Mouse (Mus musculus) heart, adult 18-20 months (tissue): ENCODE measurements around the gene Sdhaf3. TPM values are rescaled to one million over a fixed set of nuclear protein-coding genes. Genes with fewer than 3 reads are reported as not detected.
"Not testable (repeated sequence)": the region's sequence is repeated elsewhere in the genome, so short reads cannot be mapped to it uniquely, and the experiment has no call there.

Source experiments
- DNase-seq, 2 experiments: peaks; one replicate each; pipeline ENCODE4 v3.0.0; 2021 to 2022; ENCODE audit warnings: mixed read lengths in 1 of 2
- long read RNA-seq, 2 experiments: library from polyadenylated mRNA; stranded (forward); transcript quantifications; one replicate each; pipeline ENCODE4 v2.0.0; 2021
- total RNA-seq, 2 experiments: library from RNA; stranded (reverse); gene quantifications; 2 replicates each; pipeline ENCODE4 v1.2.3; 2021

Gene Sdhaf3
- 1 to 10 TPM; 4.6 to 4.7 TPM for total RNA-seq
- long read RNA-seq, experiment 1, full-length matches to known transcripts, result 23 of 24 reads
- long read RNA-seq, experiment 1, partial matches to known transcripts, result 0 of 24 reads
- long read RNA-seq, experiment 1, other reads (novel, unspliced or antisense), result 1 of 24 reads
- long read RNA-seq, experiment 2, full-length matches to known transcripts, result 12 of 12 reads
- long read RNA-seq, experiment 2, partial matches to known transcripts, result 0 of 12 reads
- long read RNA-seq, experiment 2, other reads (novel, unspliced or antisense), result 0 of 12 reads

- DNase-seq, result peak; percentile 97 to 98
These were observed at the start of gene Sdhaf3 for GRCm38 (mm10) chr6:6955764-6956561. TSS of gene Sdhaf3 (plus strand) at chr6:6956004.

- DNase-seq, result peak; percentile 86
These were observed 46.2 kb upstream of the Sdhaf3 start for GRCm38 (mm10) chr6:6909586-6909985.

- DNase-seq, result no peak
These were observed 41.5 kb upstream of the Sdhaf3 start for GRCm38 (mm10) chr6:6914304-6914703.

DNA sequence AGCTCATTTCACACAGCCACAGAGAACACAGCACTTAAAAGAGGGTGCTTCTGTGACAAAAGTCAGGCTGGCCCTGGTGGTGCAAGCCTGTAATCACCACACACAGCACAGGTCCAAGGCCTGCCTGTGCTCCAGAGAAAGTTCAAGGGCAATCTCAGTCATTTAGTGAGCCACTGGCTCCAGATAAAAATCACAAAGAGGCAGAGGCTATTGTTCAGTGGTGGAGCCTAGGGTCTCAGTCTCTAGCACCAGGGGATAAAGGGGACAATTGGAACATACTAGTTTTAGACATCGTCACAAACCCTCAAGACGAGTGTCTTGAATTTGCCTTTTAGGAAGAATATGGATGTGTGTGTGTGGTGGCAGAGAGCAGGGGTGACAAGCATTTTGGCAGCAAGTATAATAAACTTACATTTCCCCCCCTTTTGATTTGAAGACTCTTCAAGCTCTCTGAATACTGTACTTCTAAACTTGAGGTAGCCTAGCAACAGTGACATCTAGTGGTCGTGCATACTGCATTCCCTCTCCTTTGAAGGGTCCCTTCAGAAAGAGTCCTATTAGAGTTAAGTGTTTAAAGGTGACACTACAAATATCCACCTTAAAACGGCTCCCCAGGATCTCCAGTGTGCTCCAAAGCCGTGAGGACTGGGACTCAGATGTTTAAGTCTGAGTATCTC, 40.8 kb upstream of the Sdhaf3 start:
- peak; percentile 32 to 62 for DNase-seq

DNA sequence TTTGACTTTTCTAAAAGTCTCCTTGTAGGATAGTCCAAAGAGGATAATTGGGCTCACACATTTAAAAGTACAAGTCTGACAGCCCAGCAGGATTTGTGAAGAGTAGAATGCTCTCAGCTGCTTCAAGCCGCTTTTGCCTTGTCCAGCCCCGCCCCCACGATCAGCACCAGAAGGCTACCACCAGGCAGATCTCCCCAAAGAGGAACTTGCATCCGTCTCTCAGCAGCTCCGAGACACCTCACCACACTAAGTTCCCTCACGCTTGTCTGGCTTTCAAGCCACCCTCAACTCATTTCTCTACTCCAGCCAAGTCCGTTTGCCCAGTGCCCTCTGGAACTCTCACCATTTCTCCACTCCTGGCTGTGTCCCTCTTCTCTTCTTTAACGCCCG, 40.3 kb upstream of the Sdhaf3 start:
- DNase-seq, result no peak

DNA sequence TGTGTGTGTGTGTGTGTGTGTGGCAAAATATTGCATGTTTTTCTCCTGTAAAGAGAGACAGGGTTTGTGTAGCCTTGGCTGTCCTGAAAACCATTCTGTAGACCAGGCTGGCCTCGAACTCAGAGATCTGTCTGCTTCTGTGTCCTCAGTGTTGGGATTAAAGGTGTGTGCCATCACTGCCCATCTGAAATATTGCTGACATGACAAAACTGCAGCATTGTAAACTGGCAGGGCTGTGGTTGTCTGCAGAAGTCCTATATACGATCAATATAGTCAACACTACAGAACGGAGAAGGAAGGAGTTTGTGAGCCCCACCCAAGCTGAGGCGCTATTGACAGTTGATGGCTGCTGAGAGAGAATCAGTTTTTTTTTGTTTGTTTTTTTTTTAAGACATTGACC, 38.5 kb upstream of the Sdhaf3 start:
- DNase-seq, result no peak

- DNase-seq, result no peak
These were observed 30.5 kb upstream of the Sdhaf3 start for GRCm38 (mm10) chr6:6925264-6925663.

DNA sequence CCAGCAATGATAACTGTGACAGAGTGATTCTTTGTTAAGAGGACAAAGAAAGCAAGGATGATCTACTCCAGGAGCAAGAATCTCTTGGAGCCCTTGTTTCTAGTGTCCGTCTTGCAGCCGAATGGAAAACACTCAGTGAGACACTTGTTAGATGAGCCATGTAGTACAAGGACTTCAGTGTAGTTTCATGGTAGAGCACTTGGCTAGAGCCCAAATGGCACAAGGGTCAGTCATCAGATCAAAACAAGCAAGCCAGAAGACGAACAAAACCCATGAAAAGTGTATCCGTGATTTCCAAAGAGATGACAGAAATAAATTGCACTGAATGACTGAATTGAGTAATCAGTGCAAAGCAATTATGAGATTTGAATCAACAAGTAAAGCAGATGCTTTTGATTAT, 25.0 kb upstream of the Sdhaf3 start:
- DNase-seq, result no peak

DNA sequence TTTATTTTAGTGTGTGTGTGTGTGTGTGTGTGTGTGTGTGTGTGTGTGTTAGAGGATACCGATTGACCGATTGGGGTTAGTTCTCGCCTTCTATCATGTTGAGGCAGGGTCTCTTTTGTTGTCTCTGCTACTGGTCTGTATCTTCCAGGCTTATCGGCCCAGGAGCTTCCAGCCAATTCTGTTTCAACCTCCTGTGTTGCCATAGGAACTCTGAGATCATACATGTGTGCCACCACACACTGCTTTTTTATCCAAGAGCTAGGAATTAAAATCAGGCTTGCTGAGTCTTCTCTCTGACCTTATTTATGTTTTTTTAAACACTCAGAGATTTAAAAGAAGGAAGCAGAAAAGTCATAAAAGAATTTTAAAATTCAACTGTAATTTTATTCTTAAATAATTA, 24.3 kb upstream of the Sdhaf3 start:
- DNase-seq, result no peak

DNA sequence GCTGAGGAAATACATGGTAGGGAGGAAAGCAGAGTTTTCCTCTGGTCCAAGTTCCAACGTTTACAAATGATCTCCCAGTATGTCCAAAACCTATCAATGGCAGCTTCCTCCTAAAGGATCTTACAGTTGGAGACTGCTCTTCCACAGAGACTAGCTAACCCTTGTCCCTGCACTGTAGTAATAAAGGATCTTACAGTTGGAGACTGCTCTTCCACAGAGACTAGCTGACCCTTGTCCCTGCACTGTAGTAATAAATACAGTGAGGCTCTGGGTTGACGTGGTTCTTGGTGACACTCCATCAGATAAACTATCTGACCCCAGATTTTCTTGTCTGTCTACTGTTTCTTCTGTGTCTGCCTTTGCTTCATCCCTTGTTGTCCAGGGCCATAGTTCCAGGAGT, 15.0 kb upstream of the Sdhaf3 start:
- DNase-seq, result no peak

GRCm38 (mm10) chr6:6942813-6943212, 13.0 kb upstream of the Sdhaf3 start:
- DNase-seq, result peak; percentile 4 to 41

GRCm38 (mm10) chr6:6947650-6948049, 8.2 kb upstream of the Sdhaf3 start:
- no peak for DNase-seq

DNA sequence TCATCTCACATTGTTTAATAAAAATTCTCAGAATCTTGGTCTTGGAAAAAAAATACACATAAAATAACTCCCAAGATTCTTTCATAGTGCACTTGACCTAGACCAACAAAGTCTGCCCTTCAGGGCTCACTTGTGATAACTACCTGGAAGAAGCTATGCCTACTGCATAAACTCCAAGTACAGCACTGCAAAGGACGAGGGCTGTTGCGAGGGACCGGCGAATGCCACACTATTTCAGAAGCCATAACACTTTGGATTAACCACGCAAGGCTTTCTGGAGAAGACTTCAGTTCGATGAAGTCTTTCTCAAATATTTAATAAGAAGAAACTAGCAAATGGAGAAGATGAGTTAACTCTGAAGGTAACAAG, 425 bp upstream of the Sdhaf3 start:
- DNase-seq, result no peak

GRCm38 (mm10) chr6:6959234-6959633, 3.4 kb downstream of the Sdhaf3 start:
- DNase-seq, result not testable (repeated sequence)

GRCm38 (mm10) chr6:6997226-6997946, 41.6 kb downstream of the Sdhaf3 start:
- no peak for DNase-seq

DNA sequence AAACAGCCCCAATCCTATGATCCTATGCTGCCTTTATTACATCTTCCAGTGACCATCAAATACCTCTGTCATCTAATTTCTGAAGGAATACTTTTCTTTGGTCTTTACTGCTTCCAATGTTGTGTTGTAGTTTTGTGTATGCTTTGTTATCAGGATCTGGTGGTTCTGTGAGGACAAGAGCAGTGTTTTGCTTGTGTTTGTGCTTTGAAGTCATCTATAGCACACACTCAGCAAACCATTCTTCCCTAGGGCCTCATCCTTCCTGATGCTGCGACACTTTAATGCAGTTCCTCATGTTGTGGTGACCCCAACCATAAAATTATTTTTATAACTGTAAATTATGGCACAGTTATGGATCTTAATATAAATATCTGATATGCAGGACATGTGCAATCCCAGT, 42.2 kb downstream of the Sdhaf3 start:
- DNase-seq, result no peak

- no peak for DNase-seq
These were observed 43.2 kb downstream of the Sdhaf3 start for GRCm38 (mm10) chr6:6999015-6999414.

GRCm38 (mm10) chr6:7003085-7003484, 47.3 kb downstream of the Sdhaf3 start:
- DNase-seq, result no peak

- peak in 1 of 2 experiments; percentile 9 for DNase-seq
These were observed 48.2 kb downstream of the Sdhaf3 start for GRCm38 (mm10) chr6:7004005-7004404.

DNA sequence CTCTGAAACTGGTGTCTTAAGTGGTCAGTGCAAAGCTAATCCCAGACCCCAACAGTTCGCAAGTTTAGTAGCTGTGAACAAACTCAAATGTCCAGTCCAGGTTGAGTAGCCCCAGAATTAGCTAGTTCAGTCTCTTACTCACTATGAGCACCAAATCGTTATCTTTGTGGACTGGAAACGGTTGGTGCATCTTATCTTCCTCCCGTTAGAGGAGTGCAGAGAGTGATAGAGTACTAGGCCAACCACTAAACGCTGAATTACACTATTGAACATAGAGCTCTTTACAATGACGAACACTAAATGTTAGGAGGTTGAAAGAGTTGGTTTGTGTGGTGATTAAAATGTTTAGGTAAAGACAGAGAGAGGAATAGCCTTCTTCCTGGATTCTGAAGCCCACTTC, 82.3 kb downstream of the Sdhaf3 start:
- DNase-seq, result no peak

DNA sequence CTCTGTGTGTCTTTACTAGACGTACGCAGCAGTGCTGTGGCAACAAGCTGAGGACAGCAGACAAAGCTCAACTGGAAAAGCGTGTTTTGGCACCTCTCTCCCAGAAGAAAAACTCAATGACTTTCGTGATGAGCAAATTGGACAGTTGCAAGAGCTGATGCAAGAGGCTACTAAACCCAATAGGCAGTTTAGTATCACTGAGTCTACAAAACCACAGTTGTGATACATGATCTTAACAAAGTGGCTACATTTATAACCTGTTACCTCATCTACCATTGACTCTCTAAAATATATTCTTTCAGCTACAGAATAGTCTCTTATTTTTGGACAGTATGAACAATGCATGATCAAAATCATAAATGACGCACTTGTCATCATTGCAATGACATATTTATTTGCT, 83.0 kb downstream of the Sdhaf3 start:
- DNase-seq, result no peak

- DNase-seq, result no peak
These were observed 86.1 kb downstream of the Sdhaf3 start for GRCm38 (mm10) chr6:7041912-7042311.

GRCm38 (mm10) chr6:7062819-7063218, 107.0 kb downstream of the Sdhaf3 start:
- DNase-seq, result no peak
